Mouse (Mus musculus): ENCODE measurements around the gene Tmem151b.

Gene Tmem151b

GRCm38 (mm10) chr17:45545278-45545961 lies 4.1 kb downstream of the Tmem151b start:
- in situ Hi-C loops (cut with MboI, MseI), result no loop called here

- in situ Hi-C loops (cut with MboI, MseI), result no loop called here
Observed at GRCm38 (mm10) chr17:45544873-45545277, 4.6 kb downstream of the Tmem151b start.

- in situ Hi-C loops (cut with MboI, MseI), result no loop called here
Observed at GRCm38 (mm10) chr17:45544001-45544872, 5.2 kb downstream of the Tmem151b start.

GRCm38 (mm10) chr17:45543115-45543514 lies 6.4 kb downstream of the Tmem151b start:
- in situ Hi-C loops (cut with MboI, MseI), result no loop called here

GRCm38 (mm10) chr17:45542705-45543104 lies 6.8 kb downstream of the Tmem151b start:
- in situ Hi-C loops (cut with MboI, MseI), result no loop called here

- in situ Hi-C loops (cut with MboI, MseI), result no loop called here
Observed at GRCm38 (mm10) chr17:45542129-45542528, 7.3 kb downstream of the Tmem151b start.

- in situ Hi-C loops (cut with MboI, MseI), result no loop called here
Observed at GRCm38 (mm10) chr17:45539664-45540063, 9.8 kb downstream of the Tmem151b start.

- in situ Hi-C loops (cut with MboI, MseI), result no loop called here
Observed at GRCm38 (mm10) chr17:45538394-45538793, 11.1 kb downstream of the Tmem151b start.

- in situ Hi-C loops (cut with MboI, MseI), result no loop called here
Observed at GRCm38 (mm10) chr17:45536264-45536663, 13.2 kb downstream of the Tmem151b start.

GRCm38 (mm10) chr17:45532896-45533295 lies 16.6 kb downstream of the Tmem151b start:
- in situ Hi-C loops (cut with MboI, MseI), result no loop called here

- in situ Hi-C loops (cut with MboI, MseI), result no loop called here
Observed at GRCm38 (mm10) chr17:45530346-45530782, 19.1 kb downstream of the Tmem151b start.

GRCm38 (mm10) chr17:45526571-45526970 lies 22.9 kb downstream of the Tmem151b start:
- in situ Hi-C loops (cut with MboI, MseI), result no loop called here

- in situ Hi-C loops (cut with MboI, MseI), result no loop called here
Observed at GRCm38 (mm10) chr17:45524961-45525360, 24.5 kb downstream of the Tmem151b start.

GRCm38 (mm10) chr17:45523263-45523662 lies 26.2 kb downstream of the Tmem151b start, which contains the start of gene Tcte1:
TSS of gene Tcte1 (plus strand) at chr17:45523434.
- in situ Hi-C loops (cut with MboI, MseI), result no loop called here

- in situ Hi-C loops (cut with MboI, MseI), result no loop called here
Observed at GRCm38 (mm10) chr17:45520136-45520535, 29.3 kb downstream of the Tmem151b start.

- in situ Hi-C loops (cut with MboI, MseI), result no loop called here
Observed at GRCm38 (mm10) chr17:45518766-45519475, 30.6 kb downstream of the Tmem151b start.

- in situ Hi-C loops (cut with MboI, MseI), result no loop called here
Observed at GRCm38 (mm10) chr17:45517549-45518215, 31.8 kb downstream of the Tmem151b start.

GRCm38 (mm10) chr17:45517135-45517534 lies 32.3 kb downstream of the Tmem151b start:
- in situ Hi-C loops (cut with MboI, MseI), result no loop called here

- in situ Hi-C loops (cut with MboI, MseI), result no loop called here
Observed at GRCm38 (mm10) chr17:45516488-45516887, 33.0 kb downstream of the Tmem151b start.

GRCm38 (mm10) chr17:45515806-45516205 lies 33.7 kb downstream of the Tmem151b start:
- in situ Hi-C loops (cut with MboI, MseI), result no loop called here

- in situ Hi-C loops (cut with MboI, MseI), result no loop called here
Observed at GRCm38 (mm10) chr17:45515204-45515726, 34.2 kb downstream of the Tmem151b start.

Measured in T-helper 2 cell (primary cell).